Mouse (Mus musculus) inflammation-experienced regulatory T-cells, adult 6 months (primary cell): Measurements from ENCODE around the gene Fcmr. TPM values are rescaled to one million over a fixed set of nuclear protein-coding genes. Genes with fewer than 3 reads are reported as not detected.

Experiments used
- ATAC-seq: one replicate; pipeline ENCODE4 v1.8.0; 2017
- polyA plus RNA-seq, 3 experiments: library from polyadenylated mRNA; unstranded; fragments of 100-300 nt; shearing (Covaris generic); gene quantifications; one replicate each; pipeline ENCODE4 v1.2.1; 2017

Gene Fcmr
- polyA plus RNA-seq = 1 to 10 TPM in 2 of 3 experiments, not detected in 1; 2.2 to 2.7 TPM

- ATAC-seq = no peak
These were observed at the start of gene Fcmr for GRCm38 (mm10) chr1:130865541-130866221. Fcmr (plus strand) TSS chr1:130865669.

GRCm38 (mm10) chr1:130819737-130820136, 45.7 kb upstream of the Fcmr start:
- ATAC-seq = no peak

DNA sequence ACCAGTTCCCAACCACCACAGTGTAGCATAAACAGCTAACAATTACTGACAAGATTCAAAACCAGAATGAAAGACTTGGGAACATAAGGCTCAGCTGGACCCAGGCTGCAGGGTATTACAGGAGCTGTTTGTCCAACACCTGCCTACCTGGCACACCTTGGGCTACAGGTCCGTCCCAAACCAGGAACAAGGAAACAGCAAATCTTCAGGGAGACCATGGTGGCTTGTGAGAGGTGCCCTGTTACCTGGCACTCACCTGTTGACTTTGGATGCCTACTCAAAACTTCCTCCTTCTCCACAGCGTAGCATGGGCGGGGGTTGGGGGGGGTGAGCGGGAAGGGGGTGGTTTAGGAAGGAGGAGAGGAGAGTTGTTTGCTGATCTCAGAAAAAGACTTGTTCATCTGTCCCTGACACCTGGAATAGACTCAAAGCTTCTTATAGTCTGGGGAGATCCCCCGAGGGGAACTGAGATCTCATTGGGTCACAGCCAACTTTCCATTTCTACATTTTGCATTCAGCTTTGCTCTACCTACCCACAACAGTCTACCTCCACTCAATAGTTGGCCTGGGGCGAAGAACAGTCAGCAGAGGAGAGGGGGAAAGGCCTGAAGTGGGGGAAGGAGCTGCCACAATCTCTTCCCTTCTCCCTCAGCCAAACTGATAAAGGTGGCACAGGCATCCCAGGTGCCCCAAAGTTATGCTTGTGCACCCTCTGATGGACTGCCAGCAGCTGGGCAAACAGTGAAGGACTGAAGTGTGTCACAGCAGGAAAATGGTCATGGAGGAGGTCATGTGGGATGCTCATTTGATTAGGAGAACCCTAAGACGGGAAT, 44.9 kb upstream of the Fcmr start:
- peak; percentile 93 for ATAC-seq

GRCm38 (mm10) chr1:130821149-130821471, 44.4 kb upstream of the Fcmr start:
- no peak for ATAC-seq

DNA sequence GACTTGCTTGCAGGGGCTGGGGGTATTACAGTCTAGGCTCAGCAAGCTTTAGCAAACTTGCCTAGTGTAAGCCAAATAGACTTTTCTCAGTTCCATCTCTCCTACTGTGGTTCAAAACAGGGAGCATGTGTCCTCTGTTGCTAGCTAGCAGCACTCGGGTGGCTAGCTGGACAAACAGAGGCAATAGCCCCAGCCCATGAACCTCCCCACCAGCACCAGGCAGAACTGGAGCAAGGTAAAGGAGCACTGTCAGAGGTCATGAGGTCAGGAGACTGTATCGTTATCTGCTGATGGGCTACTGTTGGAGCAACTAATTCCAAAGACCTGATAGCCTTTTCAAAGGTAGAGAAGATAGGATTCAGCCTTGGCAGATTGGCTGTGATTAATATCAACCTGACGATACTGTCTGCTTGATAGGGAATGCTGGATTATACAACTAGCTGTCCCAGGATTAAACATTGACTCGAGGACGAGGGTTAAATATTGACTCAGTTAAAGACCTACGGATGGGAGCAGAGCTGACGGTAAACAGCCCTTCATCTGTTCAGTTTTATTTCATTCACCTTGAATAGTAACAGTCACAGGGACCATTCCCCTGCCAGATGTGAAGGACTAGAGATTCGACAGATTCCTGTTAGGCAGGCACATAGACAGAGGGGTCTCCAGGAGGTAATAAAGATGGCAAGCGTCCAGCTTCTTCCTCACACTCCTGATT, 43.4 kb upstream of the Fcmr start:
- no peak for ATAC-seq

DNA sequence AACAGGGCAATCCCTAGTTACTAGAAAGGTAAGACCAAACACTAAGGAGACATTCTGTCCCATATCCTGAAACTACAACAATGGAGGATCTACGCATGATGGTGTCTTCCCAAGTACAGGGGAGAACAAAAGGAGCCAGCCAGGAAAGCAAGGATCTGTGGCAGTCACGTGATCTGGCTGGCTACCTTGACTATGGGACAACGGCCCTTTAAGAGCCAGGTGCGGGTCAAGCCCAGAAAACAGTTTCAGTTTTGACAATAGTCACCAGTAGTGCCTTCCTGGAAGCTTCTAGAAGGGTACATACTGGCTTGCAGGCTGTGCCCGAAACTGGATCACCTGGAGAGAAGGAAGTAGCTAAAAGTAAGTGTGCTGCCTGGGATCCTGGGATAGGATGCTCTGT, 39.0 kb upstream of the Fcmr start, which contains the start of gene Pigr:
Pigr (plus strand) TSS at position 237 of the 400 bp plus-strand sequence.
- no peak for ATAC-seq

DNA sequence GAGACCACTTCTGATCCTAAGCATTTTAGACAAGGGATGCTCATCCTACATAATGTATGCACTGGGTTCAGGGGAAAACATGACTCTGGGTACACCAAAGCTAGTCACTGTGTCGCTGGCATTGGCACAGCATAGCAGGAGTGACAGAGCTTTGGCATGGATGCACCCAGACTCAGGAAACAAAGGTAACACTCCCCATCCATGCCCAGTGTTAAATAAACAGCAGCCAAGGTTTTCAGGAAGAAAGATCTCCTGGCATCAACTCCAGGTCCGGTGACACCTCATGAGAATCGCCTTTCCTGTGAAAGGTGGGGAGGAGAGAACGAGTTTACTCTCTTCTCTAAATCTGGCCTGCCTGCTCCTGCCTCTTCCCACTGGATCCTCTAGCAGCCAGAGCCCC, 36.8 kb upstream of the Fcmr start:
- no peak for ATAC-seq

DNA sequence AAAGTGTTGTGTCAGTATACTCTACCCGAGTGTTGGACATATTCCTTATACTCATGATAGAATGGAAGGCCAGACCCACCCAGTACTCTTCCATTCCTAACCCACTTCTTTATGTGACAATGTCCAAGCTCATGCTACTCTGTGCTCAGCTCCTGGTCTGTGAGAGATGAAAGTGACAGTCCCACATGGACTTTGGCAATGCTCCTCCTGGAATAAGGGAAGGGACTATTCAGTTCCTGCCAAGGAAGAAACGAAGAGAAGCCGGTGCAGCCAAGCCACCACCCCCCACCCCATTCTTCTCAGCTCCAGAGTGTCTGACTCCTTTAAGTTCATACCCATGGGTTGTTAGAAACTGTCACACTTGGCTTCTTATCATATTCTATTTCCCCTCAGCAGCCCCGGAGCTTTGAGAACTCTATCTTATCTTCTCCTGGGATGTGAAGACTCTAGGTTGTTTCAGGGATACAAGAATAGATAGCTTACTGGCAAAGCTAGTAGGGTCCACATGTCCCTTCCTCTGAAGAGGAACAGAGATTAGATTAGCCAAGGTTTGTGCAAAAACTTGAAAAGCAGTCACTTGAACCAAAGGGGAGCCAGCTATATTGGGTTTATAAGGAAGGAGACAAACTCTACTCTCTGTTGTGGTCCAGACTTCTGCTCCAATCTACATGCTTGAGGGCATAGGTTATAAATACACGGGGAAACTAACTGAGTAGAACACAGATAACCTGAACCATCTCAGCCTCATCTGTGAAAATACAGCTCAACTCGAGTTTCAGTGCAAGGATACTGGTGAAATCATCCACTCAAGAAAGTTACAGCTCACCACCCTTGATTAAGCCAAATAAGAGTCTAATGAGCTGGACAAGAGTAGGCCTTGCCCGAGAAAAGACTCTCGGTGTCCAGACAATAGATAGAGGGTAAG, 35.3 kb upstream of the Fcmr start:
- ATAC-seq = no peak

GRCm38 (mm10) chr1:130832230-130833149, 33.0 kb upstream of the Fcmr start:
- no peak for ATAC-seq

DNA sequence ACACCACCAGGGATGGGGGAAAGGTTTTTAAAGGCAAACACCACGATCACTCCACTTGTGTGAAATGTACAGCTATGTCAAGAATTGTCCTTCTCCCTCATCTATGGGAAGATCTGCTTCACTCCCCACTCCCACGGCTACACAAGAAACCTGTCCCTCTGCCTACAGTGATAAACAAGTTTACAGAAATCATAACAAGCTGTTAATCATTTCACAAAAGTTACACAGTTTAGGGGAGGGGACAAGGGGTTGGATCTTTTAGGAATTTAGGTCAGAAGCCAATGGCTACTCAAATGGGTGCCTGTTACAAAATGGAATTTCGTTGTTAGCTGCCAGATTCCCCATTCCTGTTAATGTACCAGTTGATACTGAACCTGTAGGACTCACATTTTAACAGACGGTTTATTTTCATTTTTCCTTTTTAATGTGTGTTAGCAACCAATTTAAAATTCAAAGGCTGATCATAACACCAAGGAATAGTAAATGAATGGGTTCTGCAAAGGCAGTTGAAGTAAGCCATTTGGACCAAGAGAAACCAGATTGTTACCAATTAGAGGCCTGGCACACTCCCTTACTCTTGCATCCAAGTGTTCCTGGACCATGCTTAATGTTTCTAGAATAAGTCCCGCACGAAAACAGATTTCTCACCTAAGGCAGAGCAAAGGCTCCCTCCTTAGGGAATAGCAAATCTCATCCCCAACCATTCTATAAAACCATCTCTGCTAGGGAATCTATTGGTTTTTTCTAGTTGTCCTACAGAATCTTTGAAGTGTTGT, 30.1 kb upstream of the Fcmr start:
- ATAC-seq = no peak

GRCm38 (mm10) chr1:130838288-130838687, 27.2 kb upstream of the Fcmr start:
- peak; percentile 75 for ATAC-seq

DNA sequence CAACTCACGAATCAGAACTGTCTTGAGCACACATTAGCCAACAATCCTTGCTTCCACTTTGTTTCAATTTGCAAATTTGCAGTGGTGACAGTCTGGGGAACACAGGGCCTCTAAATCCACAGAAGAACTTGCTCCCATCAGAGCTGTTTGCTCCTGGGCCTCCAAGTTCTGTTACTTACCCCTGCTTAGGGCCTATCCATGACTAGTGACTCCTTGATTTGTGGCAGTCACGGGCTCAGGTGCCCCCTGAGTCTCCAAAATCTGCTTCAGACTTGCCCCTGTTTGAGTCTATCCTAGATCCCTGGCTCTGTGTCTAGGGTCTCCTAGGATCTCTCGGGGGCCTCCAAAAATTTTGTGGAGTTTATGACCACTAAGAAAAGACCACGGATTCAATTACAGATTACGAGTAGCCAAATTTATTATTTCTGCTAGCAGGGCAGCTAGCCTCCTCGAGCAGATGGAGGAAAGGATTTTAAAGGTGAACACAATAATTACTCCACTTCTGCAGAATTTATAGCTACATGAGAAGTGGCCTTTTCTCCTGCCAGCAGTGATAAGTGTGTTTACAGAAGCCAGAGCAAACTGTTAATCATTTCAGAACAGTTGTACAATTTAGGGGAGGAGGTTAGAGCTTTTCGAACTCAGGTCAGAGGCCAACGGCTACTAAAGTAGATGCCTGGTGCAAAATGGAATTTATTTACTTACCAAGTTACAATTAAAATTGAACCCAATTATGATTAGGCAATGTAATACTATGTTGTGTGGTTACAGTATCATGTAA, 24.7 kb upstream of the Fcmr start:
- no peak for ATAC-seq

DNA sequence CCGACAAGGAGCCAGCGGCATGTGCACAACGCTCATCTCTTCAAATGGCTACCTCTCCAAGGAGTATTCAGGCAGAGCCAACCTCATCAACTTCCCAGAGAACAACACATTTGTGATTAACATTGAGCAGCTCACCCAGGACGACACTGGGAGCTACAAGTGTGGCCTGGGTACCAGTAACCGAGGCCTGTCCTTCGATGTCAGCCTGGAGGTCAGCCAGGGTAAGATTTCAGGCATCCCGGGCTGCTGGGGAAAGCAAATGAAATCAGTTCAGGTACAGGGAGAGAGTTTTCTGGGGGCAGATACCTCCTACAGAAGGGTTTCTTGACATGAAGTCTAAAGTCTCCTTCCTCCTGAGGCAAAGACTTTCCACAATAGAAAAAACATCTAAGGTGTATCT, 23.8 kb upstream of the Fcmr start:
- ATAC-seq = no peak

- ATAC-seq = no peak
These were observed 21.0 kb upstream of the Fcmr start for GRCm38 (mm10) chr1:130844516-130844915.

DNA sequence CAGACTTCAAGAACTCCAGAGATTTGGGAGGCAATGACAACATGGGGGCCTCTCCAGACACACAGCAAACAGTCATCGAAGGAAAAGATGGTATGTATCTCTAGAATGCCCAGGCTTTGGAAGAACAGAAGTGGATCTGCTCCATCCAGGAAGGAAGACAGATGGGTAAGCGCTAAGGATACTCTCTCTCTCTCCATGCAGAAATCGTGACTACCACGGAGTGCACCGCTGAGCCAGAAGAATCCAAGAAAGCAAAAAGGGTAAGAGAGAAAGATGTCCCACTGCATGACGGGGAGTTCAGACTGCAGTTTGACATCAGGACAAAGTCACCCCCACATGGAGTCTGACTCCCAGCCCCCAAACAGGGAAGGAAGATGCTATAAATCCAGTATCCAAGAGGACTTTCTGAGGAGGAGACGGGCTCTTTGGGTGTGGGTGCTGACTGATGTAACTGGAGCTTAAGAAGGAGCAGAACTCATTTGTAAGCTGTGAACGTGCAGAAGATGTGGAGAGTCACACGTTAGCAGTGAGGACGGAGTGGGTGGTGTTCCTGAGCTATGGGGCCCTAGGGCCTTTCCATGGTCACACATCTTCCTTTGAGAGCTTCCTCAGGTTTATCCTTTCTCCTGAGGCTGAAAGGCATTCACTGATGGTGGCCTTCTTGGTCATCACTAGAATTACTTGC, 15.8 kb upstream of the Fcmr start:
- no peak for ATAC-seq

DNA sequence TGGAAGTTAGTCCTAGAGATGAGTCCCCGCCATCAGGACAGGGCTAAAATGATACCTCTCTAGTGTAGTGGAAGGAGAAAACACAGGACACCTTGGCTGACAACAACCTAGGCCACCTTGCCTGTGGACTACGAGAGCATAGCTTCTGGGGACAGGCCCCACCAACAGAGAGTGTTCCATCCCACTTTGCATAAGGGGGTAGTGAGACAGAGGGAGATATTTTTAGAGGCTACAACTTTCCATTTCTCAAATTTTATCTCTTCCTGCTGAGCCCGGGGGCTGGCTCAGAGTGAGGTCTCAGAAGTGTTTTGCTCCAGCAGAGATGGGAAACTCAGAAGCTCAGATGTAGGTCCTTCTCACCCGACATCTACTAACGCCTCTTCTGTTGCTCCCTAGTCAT, 15.1 kb upstream of the Fcmr start:
- peak; percentile 88 for ATAC-seq

DNA sequence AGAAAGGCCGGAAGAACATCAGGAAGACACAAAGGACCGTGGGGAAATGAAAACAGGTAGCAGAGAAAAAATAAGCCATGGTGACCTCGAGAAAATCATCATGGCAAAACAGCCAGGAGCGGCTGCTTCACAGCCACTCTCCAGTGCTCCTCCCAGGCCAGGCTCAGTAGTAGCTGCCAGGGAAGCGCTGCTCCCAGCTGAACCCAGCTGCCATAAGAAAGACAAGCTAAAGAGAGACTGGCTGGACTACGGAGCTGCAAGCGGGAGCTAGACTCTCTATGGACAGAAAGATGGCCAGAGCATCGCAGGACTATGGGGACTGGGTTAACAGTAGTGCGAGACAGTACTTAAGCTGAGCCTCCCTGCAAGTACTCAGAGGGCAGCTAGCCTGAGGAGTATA, 10.7 kb upstream of the Fcmr start:
- ATAC-seq = no peak

GRCm38 (mm10) chr1:130855723-130856122, 9.7 kb upstream of the Fcmr start:
- no peak for ATAC-seq

DNA sequence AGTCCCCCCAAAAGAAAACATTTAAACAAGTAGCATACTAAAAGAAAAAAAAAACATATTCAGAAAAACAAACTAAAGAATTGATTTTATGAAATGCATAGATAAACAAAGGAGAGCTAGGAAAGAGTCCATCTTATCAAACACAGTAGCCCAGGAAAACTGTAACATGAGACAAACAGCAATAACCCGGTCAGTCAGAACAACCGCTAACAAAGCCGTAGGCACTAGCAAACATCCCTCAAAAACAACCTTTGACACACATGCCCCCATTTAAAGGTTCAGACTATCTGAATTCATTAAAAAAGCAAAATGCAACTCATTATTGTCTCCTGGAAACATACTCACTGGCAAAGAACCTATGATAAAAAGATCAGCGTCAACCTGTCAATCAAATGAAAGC, 8.0 kb upstream of the Fcmr start:
- no peak for ATAC-seq
